In the genomic region with DNA sequence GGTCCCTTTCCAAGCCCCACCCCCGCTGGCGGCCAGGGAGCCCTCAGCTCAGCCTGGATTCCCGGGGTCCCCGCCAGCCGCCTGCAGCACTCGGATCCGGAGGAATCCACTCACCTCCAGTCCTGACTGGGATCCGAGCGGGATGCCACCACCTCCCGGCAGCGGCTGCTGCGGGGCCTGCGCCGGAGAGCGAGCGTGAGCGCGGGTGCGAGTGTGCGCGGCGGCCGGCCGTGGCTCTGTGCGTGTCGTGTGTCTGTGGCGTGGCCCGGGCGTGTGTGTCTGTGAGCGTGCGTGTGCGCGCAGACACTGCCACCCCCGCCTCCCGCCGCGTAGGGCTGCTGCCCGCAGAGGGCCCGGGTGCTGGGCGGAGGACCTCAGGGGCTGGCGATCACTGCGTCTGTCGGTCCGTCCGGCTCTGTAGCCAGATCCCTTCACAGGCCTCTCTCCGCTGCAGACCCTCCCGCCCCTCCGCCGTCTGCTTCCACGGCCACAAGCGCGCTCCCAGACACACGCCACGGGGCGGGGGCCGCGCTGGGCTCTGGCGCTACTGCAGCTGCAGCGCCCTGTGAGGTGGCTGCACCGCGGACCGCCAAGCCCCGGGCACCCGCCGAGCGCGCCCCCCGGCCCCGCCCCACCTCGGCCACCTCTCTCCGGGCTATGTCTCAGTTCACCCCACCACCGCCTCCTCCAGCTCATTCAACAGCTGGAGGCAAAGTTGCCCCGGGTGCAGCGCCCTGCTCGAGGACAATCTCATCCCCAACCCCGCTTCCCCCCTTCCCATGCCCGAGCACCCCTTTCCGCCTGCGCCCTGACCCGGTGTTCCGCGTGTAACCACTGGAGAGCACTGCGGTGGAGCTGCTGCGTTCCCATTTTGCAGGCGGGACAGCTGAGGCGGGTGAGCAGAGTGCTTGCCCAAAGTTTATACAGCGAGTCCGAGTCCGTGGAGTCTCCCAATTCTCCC, we compare ENCODE assay signal across 9 mouse cellular contexts. TPM values are rescaled to one million over a fixed set of nuclear protein-coding genes. Genes with fewer than 3 reads are reported as not detected.
DNase-seq lines count a peak whose midpoint lies in the region; ATAC-seq and TF ChIP-seq lines count a peak whose summit lies in the region.
"Had no signal": no experiment of that assay in that cellular context is flagged by ENCODE, and none has a peak within 500 bp of the region (broad histone marks: within the 10 kb centered on the region; RNA-seq: fewer than 3 reads in every experiment).

A gene (minus strand): TSS at position 482 of the 961 bp plus-strand sequence.

- H3K36me3 ChIP-seq in heart, embryonic 16.5 days (ENCODE audit: control insufficient read depth, insufficient read depth), result no peaks in the 10 kb centered on the region
- no peaks in the 10 kb centered on the region for H3K36me3 ChIP-seq in neural tube, embryonic 15.5 days

- 4% methylated on average over 78 of the region's 89 CpGs for WGBS in cerebellum, adult 2 months
- WGBS in lung, adult 2 months, result 2% methylated on average over 84 of the region's 89 CpGs
- 2% methylated on average over 83 of the region's 89 CpGs for WGBS in heart, embryonic 16.5 days
- 2% methylated on average over 86 of the region's 89 CpGs for WGBS in neural tube, embryonic 15.5 days

- H3K27me3 ChIP-seq in cerebellum, adult 2 months (ENCODE audit: control insufficient read depth, insufficient read depth, low read length), result peaks cover 2% of the 10 kb centered on the region; the same call in 1 of the 2 replicates
- H3K27me3 ChIP-seq in heart, embryonic 16.5 days (ENCODE audit: control insufficient read depth, insufficient read depth, low read length), result peaks cover 78% of the 10 kb centered on the region
- peaks cover 29% of the 10 kb centered on the region for H3K27me3 ChIP-seq in neural tube, embryonic 15.5 days (replicated peaks)

- intact Hi-C loops in left cerebral cortex, postnatal 36 days (cut with DNase I), result no loop called here

- peak within 1 kb of the TSS; percentile 37 for H3K9ac ChIP-seq in heart, embryonic 16.5 days (ENCODE audit: low read length)
- H3K9ac ChIP-seq in neural tube, embryonic 15.5 days (replicated peaks), result peak within 1 kb of the TSS; percentile 82

- peak in 1 of 2 experiments; percentile 24 for DNase-seq in cerebellum, adult 2 months
- DNase-seq in cerebellum, adult 11-12 months, result no peak
- DNase-seq in lung, postnatal 10 days, result peak; percentile 24
- no peak for DNase-seq in lung, adult 2 months
- peak; percentile 82 to 85 for DNase-seq in left cerebral cortex, postnatal 36 days (ENCODE audit: low spot score in 2 of 2)
- DNase-seq in urinary bladder, postnatal 4 days (ENCODE audit: low spot score in 2 of 2), result no peak

- peak within 1 kb of the TSS; percentile 73 for H3K4me2 ChIP-seq in heart, embryonic 16.5 days (ENCODE audit: low read depth, low read length)
- peak within 1 kb of the TSS; percentile 88 for H3K4me2 ChIP-seq in neural tube, embryonic 15.5 days

- peaks cover 5% of the 10 kb centered on the region for H3K4me1 ChIP-seq in cerebellum, adult 2 months (ENCODE audit: control insufficient read depth, insufficient read depth, low read length)
- H3K4me1 ChIP-seq in lung, adult 2 months (ENCODE audit: control insufficient read depth, insufficient read depth, low read length), result no peaks in the 10 kb centered on the region
- peaks cover 29% of the 10 kb centered on the region for H3K4me1 ChIP-seq in heart, embryonic 16.5 days (ENCODE audit: control insufficient read depth, insufficient read depth, low read length)
- peaks cover 58% of the 10 kb centered on the region for H3K4me1 ChIP-seq in neural tube, embryonic 15.5 days

- H3K4me3 ChIP-seq in cerebellum, adult 2 months (replicated peaks; ENCODE audit: insufficient read depth, low read depth, low read length), result peak within 1 kb of the TSS; percentile 24
- H3K4me3 ChIP-seq in lung, adult 2 months (replicated peaks; ENCODE audit: extremely low read depth, low read depth, low read length), result no peak within 1 kb of the TSS
- H3K4me3 ChIP-seq in heart, embryonic 16.5 days (ENCODE audit: low read length), result peak within 1 kb of the TSS; percentile 51
- H3K4me3 ChIP-seq in neural tube, embryonic 15.5 days (replicated peaks), result peak within 1 kb of the TSS; percentile 63
- H3K4me3 ChIP-seq: myocyte had no signal

- no peak for TF ChIP-seq CTCF in cerebellum, adult 2 months (IDR thresholded peaks at IDR 0.05; ENCODE audit: borderline replicate concordance, insufficient read depth, low read depth, low read length)
- TF ChIP-seq CTCF in lung, adult 2 months (IDR thresholded peaks at IDR 0.05; ENCODE audit: insufficient read depth, low read length), result no peak

- H3K27ac ChIP-seq in cerebellum, adult 2 months (ENCODE audit: insufficient read depth, low read length), result no peak within 1 kb of the TSS
- no peak within 1 kb of the TSS for H3K27ac ChIP-seq in heart, embryonic 16.5 days (ENCODE audit: low read length)
- peak within 1 kb of the TSS; percentile 85 for H3K27ac ChIP-seq in neural tube, embryonic 15.5 days (replicated peaks)

- no peak for TF ChIP-seq POLR2A in cerebellum, adult 2 months (IDR thresholded peaks at IDR 0.05; ENCODE audit: borderline replicate concordance, insufficient read depth, low read length)
- TF ChIP-seq POLR2A in lung, adult 2 months (IDR thresholded peaks at IDR 0.05; ENCODE audit: borderline replicate concordance, extremely low read depth, low read depth, low read length), result no peak

- no peak for ATAC-seq in heart, embryonic 16.5 days (replicated peaks; ENCODE audit: extremely low read depth, insufficient read depth, low FRiP score)
- ATAC-seq in neural tube, embryonic 15.5 days (ENCODE audit: low FRiP score), result peak; percentile 68

- no peaks in the 10 kb centered on the region for H3K9me3 ChIP-seq in heart, embryonic 16.5 days (replicated peaks; ENCODE audit: control insufficient read depth, low read length)
- no peaks in the 10 kb centered on the region for H3K9me3 ChIP-seq in neural tube, embryonic 15.5 days (replicated peaks)

RNA-seq across cellular contexts. Expression of the gene that starts here (rescaled TPM):
- 18.0 and 20.6 TPM in 2 replicates for polyA plus RNA-seq in cerebellum, adult 2 months (2012; rRNA removed)
- 0.02 and 0.09 TPM in 2 replicates for polyA plus RNA-seq in lung, adult 2 months (2012; rRNA removed)
- 0.16 and 0.55 TPM in 2 replicates for polyA plus RNA-seq in heart, embryonic 16.5 days (2015; fragmentation: Nextera tagmentation; extraction: Ambion mirVana)
- 100 to 1,000 TPM; 130 to 159 TPM for total RNA-seq in left cerebral cortex, postnatal 36 days (2021)
- 9.8 and 10.6 TPM in 2 replicates for polyA plus RNA-seq in neural tube, embryonic 15.5 days (2015; fragmentation: Nextera tagmentation; extraction: Ambion mirVana)

Comparison
In these comparisons a context has a peak if more than half of its experiments do, and no peak if none do; other contexts are left out.
1. DNase-seq: peak in lung, postnatal 10 days (single experiment) and left cerebral cortex, postnatal 36 days (2 of 2); none in cerebellum, adult 11-12 months (single experiment), lung, adult 2 months (single experiment) and urinary bladder, postnatal 4 days (0 of 2).